Mouse (Mus musculus) megakaryocyte, adult 5-6 weeks (primary cell): ENCODE data around the gene Ndufaf3. TPM values are rescaled to one million over a fixed set of nuclear protein-coding genes. Genes with fewer than 3 reads are reported as not detected.

Experiments
- ATAC-seq: 2 replicates; pipeline ENCODE4 v1.8.0; 2016; ENCODE audit warnings: mild to moderate bottlenecking, inconsistent platforms; ENCODE audit not compliant: poor library complexity, severe bottlenecking
- total RNA-seq, 2 experiments: library from RNA; stranded (forward) in 1 of 2; stranded (reverse) in 1 of 2; fragments of 153-499, 151-499 nt in 1 of 2; fragments of 221-1000, 200-1000 nt in 1 of 2; gene quantifications; 2 replicates each; pipeline versions ENCODE4 v1.2.3 to v1.2.4; 2015 to 2017

Ndufaf3 gene
- total RNA-seq, 2 experiments from 2014 or later: 22.7 to 40.7 TPM

- no peak for ATAC-seq
These were observed 6.8 kb upstream of the Ndufaf3 start for GRCm38 (mm10) chr9:108573774-108574690.

- ATAC-seq: no peak
These were observed 5.1 kb upstream of the Ndufaf3 start for GRCm38 (mm10) chr9:108572321-108572720.

GRCm38 (mm10) chr9:108571401-108571973 is 4.3 kb upstream of the Ndufaf3 start:
- ATAC-seq: no peak

GRCm38 (mm10) chr9:108570207-108570896 is 3.1 kb upstream of the Ndufaf3 start:
- peak; percentile 30 for ATAC-seq

GRCm38 (mm10) chr9:108569381-108570206 is 2.4 kb upstream of the Ndufaf3 start, which contains the start of gene Dalrd3:
TSS of gene Dalrd3 (plus strand) at chr9:108569886.
- ATAC-seq: peak; percentile 61

GRCm38 (mm10) chr9:108568511-108568921 is 1.3 kb upstream of the Ndufaf3 start:
- ATAC-seq: no peak

- ATAC-seq: peak; percentile 12; the same call in 1 of the 2 replicates
These were observed 741 bp upstream of the Ndufaf3 start for GRCm38 (mm10) chr9:108567931-108568419.

- ATAC-seq: peak; percentile 1
These were observed 1.1 kb downstream of the Ndufaf3 start for GRCm38 (mm10) chr9:108565881-108566814.

- no peak for ATAC-seq
These were observed 3.1 kb downstream of the Ndufaf3 start for GRCm38 (mm10) chr9:108564131-108564530.

GRCm38 (mm10) chr9:108563671-108564070 is 3.6 kb downstream of the Ndufaf3 start:
- ATAC-seq: no peak

- peak; percentile 99 for ATAC-seq
These were observed 6.9 kb downstream of the Ndufaf3 start, which contains the start of gene Impdh2 for GRCm38 (mm10) chr9:108560227-108560841. TSS of gene Impdh2 (plus strand) at chr9:108560286.

GRCm38 (mm10) chr9:108559169-108559568 is 8.1 kb downstream of the Ndufaf3 start:
- no peak for ATAC-seq

GRCm38 (mm10) chr9:108546875-108547274 is 20.4 kb downstream of the Ndufaf3 start:
- ATAC-seq: no peak

- no peak for ATAC-seq
These were observed 21.2 kb downstream of the Ndufaf3 start for GRCm38 (mm10) chr9:108545986-108546385.

GRCm38 (mm10) chr9:108540846-108541245 is 26.4 kb downstream of the Ndufaf3 start:
- no peak for ATAC-seq

- no peak for ATAC-seq
These were observed 35.7 kb downstream of the Ndufaf3 start for GRCm38 (mm10) chr9:108531496-108531895.

- no peak for ATAC-seq
These were observed 36.3 kb downstream of the Ndufaf3 start for GRCm38 (mm10) chr9:108530954-108531353.

GRCm38 (mm10) chr9:108525400-108525799 is 41.8 kb downstream of the Ndufaf3 start:
- ATAC-seq: no peak

- ATAC-seq: no peak
These were observed 43.9 kb downstream of the Ndufaf3 start for GRCm38 (mm10) chr9:108523341-108523740.
